Mouse (Mus musculus): ENCODE measurements around the gene Acnat2. TPM values are rescaled to one million over a fixed set of nuclear protein-coding genes. Genes with fewer than 3 reads are reported as not detected.
"Not testable (repeated sequence)": the region's sequence is repeated elsewhere in the genome, so short reads cannot be mapped to it uniquely, and the experiment has no call there.

The Acnat2 gene
- not detected for total RNA-seq (2021)

- not testable (repeated sequence) for DNase-seq (ENCODE audit: low spot score)
These were observed at the start of gene Acnat2 for GRCm38 (mm10) chr4:49407957-49408356. TSS of gene Acnat2 (minus strand) at chr4:49408151.

GRCm38 (mm10) chr4:49456171-49456570, 48.2 kb upstream of the Acnat2 start:
- intact Hi-C loops (cut with DNase I), result no loop called here

More at GRCm38 (mm10) chr4:49407957-49408356, at the start of gene Acnat2:
- intact Hi-C loops (cut with DNase I), result loop anchor here (10.0 kb wide), 1 partner anchor 83 kb away; no protein-coding TSS in a partner anchor

GRCm38 (mm10) chr4:49451848-49452551, 44.0 kb upstream of the Acnat2 start:
- no peak for DNase-seq (ENCODE audit: low spot score)
- intact Hi-C loops (cut with DNase I), result no loop called here

More at GRCm38 (mm10) chr4:49456171-49456570, 48.2 kb upstream of the Acnat2 start:
- DNase-seq (ENCODE audit: low spot score), result no peak

- DNase-seq (ENCODE audit: low spot score), result not testable (repeated sequence)
These were observed 43.3 kb upstream of the Acnat2 start for GRCm38 (mm10) chr4:49451133-49451847.

GRCm38 (mm10) chr4:49436968-49437367, 29.0 kb upstream of the Acnat2 start:
- DNase-seq (ENCODE audit: low spot score); intact Hi-C loops (cut with DNase I): not testable (repeated sequence)

More at GRCm38 (mm10) chr4:49451133-49451847, 43.3 kb upstream of the Acnat2 start:
- intact Hi-C loops (cut with DNase I), result not testable (repeated sequence)

GRCm38 (mm10) chr4:49410151-49410550, 2.2 kb upstream of the Acnat2 start:
- intact Hi-C loops (cut with DNase I); DNase-seq (ENCODE audit: low spot score): not testable (repeated sequence)

GRCm38 (mm10) chr4:49386873-49387272, 21.1 kb downstream of the Acnat2 start:
- intact Hi-C loops (cut with DNase I), result no loop called here
- no peak for DNase-seq (ENCODE audit: low spot score)

- intact Hi-C loops (cut with DNase I); DNase-seq (ENCODE audit: low spot score): not testable (repeated sequence)
These were observed 24.2 kb downstream of the Acnat2 start for GRCm38 (mm10) chr4:49383576-49384318.

GRCm38 (mm10) chr4:49368046-49368445, 39.9 kb downstream of the Acnat2 start:
- DNase-seq (ENCODE audit: low spot score); intact Hi-C loops (cut with DNase I): not testable (repeated sequence)

- no peak for DNase-seq (ENCODE audit: low spot score)
- intact Hi-C loops (cut with DNase I), result no loop called here
These were observed 50.9 kb downstream of the Acnat2 start for GRCm38 (mm10) chr4:49357097-49357496.

GRCm38 (mm10) chr4:49350470-49350869, 57.5 kb downstream of the Acnat2 start:
- no peak for DNase-seq (ENCODE audit: low spot score)
- intact Hi-C loops (cut with DNase I), result no loop called here

- DNase-seq (ENCODE audit: low spot score), result no peak
- intact Hi-C loops (cut with DNase I), result loop anchor here (2.0 kb wide), 1 partner anchor 68 kb away; no protein-coding TSS in a partner anchor
These were observed 59.3 kb downstream of the Acnat2 start for GRCm38 (mm10) chr4:49348677-49349076.

- intact Hi-C loops (cut with DNase I), result loop anchor here (2.0 kb wide), 1 partner anchor 69 kb away; no protein-coding TSS in a partner anchor
- not testable (repeated sequence) for DNase-seq (ENCODE audit: low spot score)
These were observed 60.0 kb downstream of the Acnat2 start for GRCm38 (mm10) chr4:49348001-49348400.

- intact Hi-C loops (cut with DNase I); DNase-seq (ENCODE audit: low spot score): not testable (repeated sequence)
These were observed 67.9 kb downstream of the Acnat2 start for GRCm38 (mm10) chr4:49340091-49340490.

GRCm38 (mm10) chr4:49337949-49338348, 70.0 kb downstream of the Acnat2 start:
- intact Hi-C loops (cut with DNase I); DNase-seq (ENCODE audit: low spot score): not testable (repeated sequence)

Other genes with a start within 250 kb of the Acnat2 start
- gene Acnat1, start 65.8 kb upstream of the Acnat2 start, total RNA-seq (2021), result not detected
- not detected for gene Baat, start 98.4 kb upstream of the Acnat2 start, total RNA-seq (2021)
- 10 to 100 TPM; 46.1 to 47.0 TPM for gene Mrpl50, start 112.9 kb upstream of the Acnat2 start, total RNA-seq (2021)
- 1 to 10 TPM; 4.9 to 6.4 TPM for gene Zfp189, start 113.0 kb upstream of the Acnat2 start, total RNA-seq (2021)
- gene Aldob, start 141.4 kb upstream of the Acnat2 start, total RNA-seq (2021), result under 1 TPM in 1 of 2 experiments, not detected in 1; 0.14 TPM
- gene Tmem246, start 189.7 kb upstream of the Acnat2 start, total RNA-seq (2021), result 10 to 100 TPM; 49.3 to 51.8 TPM
- 10 to 100 TPM; 36.2 to 36.3 TPM for gene Rnf20, start 223.9 kb upstream of the Acnat2 start, total RNA-seq (2021)